Mouse (Mus musculus) left cerebral cortex, postnatal 25 days (tissue): ENCODE data around the gene Myh14. TPM values are rescaled to one million over a fixed set of nuclear protein-coding genes. Genes with fewer than 3 reads are reported as not detected.

Source experiments
- DNase-seq, 2 experiments: peaks; one replicate each; pipeline ENCODE4 v3.0.0; 2022; ENCODE audit warnings: low spot score in 2 of 2, mixed read lengths in 1 of 2
- intact Hi-C: fragments of 180-260 bp; cut with DNase I; formaldehyde crosslinking; loops from one replicate; pipeline ENCODE4 v1.15.1; 2025
- total RNA-seq, 2 experiments: library from RNA; stranded (reverse); gene quantifications; 2 replicates each; pipeline ENCODE4 v1.2.3; 2021

The Myh14 gene
- total RNA-seq, 2 experiments from 2014 or later: 15.4 to 20.6 TPM

DNA sequence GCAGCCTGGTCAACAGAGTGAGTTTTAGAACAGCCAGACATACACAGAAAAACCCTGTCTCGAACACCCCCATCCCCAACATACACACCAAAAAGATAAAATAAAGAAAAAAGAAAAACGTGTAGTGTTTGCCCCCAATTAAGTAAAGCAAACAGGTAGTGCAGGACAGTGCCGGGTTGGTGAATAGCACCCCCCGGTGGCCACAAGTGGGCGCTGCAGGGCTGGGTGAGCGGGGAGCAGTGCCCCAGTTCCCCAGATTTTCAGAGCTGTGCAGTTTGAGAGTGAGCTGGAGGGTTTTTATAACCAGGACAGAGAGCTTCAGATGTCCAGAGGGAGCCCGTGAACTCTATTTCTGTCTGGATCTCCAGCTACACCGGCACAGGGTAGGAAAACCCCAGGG lies 28.8 kb downstream of the Myh14 start:
- peak in 1 of 2 experiments; percentile 35 for DNase-seq
- intact Hi-C loops: loop anchor here (10.0 kb wide), 1 partner anchor 257 kb away; the partner anchor contains the start of genes 1700008O03Rik and Syt3

DNA sequence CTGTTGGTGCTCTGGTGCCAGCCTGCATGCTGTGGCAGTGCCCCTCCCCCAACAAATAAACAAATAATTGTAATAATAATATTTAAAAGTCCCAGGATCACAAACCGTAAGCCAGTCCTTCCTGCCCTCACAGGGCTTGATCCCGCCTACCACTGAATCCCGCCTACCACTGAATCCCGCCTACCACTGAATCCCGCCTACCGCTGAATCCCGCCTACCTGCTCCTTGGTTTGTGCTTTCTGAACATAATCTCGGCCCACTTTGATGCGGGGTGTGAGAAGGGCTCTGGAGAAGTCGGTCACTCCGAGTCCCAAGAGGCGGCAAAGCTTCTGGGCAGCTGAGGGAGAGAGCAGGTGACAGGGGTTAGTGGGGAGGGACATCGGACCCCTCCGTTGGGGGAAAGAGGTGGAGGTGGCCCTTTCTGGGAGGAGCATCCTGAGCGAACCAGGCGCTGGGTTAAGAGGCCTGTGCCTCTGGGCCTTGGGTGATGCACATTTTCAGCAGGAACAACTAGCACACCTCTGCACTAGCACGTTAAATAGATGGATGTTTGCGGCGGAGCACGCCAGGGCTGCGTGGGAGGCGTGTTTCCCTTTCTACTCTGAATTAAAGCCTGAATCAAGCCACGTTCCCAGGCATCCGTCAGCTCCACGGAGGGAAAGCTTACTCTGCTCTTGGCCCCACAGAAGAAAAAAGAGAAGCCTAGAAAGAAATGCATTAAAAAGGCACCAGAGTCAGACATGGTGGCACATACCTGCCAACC lies 29.6 kb downstream of the Myh14 start:
- intact Hi-C loops: loop anchor here (10.0 kb wide), 1 partner anchor 256 kb away; the partner anchor contains the start of genes 1700008O03Rik and Syt3
- peak; percentile 65 to 84 for DNase-seq

DNA sequence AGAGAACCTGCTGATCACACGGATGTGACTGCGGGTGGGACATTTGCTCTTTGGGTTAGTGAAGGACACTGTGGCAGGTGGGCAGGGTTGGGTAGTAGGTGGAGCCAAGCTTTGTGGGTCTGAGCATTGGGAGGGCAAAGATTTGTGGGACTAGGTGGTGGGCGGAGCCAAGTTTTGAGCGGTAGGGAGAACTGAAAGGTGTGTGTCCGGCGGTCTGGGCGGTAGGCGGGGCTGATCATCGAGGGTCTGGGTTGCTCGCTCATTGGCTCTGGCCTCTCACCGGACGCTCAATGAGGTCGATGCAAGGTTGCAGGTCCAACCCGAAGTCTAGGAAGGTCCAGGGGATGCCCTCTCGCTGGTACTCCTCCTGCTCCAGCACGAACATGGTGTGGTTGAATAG lies 32.0 kb downstream of the Myh14 start:
- intact Hi-C loops: no loop called here
- DNase-seq: no peak

DNA sequence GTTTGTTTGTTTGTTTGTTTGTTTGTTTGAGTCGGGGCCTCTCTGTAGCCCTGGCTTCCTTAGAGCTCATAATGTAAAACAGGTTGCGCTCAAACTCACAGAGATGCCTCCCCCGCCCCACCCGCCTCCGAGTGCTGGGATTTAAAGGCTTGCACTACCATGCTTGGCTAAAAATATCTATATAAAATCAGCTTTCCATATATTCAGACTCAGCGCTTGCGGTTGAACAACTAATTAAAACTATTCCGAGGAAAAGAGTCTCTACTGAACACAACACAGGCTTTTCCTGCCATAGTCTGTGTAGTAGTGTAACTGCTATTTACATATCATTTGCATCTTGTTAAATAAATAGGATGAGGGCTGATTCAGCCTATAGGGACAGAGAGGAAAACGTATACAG lies 34.0 kb downstream of the Myh14 start:
- intact Hi-C loops: loop anchor here (2.0 kb wide), 1 partner anchor 30 kb away; no protein-coding TSS in a partner anchor
- DNase-seq: peak; percentile 17 to 83

DNA sequence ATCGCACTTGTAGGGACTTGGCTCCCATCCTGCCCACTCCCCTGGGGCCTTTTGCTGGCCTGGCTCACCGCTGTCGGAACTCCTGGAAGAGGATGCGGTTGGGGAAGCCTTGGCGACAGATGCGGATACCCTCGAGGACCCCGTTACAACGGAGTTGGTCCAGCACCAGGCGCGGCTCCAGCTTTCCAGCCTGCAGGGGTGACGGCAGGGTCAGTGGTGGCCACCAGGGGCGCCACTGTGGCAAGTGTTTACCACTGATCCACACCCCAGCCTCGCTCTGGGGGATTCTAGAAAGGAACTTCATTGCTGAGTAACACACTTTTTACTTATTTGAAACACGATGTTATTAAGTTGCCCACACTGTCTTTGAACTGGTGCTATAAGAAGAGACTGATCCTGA lies 37.2 kb downstream of the Myh14 start:
- DNase-seq: no peak
- intact Hi-C loops: no loop called here

DNA sequence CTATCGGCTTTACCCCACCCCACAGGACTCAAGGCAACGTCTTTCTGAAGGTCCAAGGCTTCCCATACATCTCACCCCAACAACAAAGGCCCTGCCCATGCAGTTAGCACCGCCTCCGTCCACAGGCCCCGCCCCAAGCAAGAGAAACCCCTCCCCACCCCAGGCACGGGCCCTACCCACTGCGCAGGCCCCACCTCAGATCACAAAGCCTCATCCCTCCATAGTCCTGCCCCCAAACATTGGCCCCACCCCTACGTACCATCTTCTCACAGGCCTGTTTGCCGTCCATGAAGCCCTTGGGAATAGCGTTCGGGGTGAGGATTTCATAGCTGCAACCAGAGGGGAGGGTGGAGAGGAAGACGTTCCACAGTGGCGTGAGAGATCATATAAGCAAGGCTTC lies 38.0 kb downstream of the Myh14 start:
- no peak for DNase-seq
- intact Hi-C loops: no loop called here

DNA sequence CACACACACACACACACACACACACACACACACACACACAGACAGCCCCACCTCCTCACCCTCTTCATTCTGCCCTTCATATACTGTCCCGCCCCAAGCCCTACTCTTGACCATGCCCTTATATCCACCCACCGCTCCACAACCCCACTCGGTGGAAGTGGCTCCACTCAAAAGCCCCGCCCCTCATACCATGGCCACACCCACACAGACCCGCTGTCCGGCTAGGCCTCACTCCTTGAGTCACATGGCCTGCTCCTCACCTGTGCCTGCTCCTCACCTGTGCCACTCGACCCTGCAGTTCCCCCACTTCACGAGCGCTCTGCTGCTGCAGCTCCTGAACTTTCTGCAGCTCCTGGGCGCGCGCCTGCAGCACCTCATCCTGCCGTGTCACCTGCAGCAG lies 40.2 kb downstream of the Myh14 start:
- no peak for DNase-seq
- intact Hi-C loops: no loop called here

DNA sequence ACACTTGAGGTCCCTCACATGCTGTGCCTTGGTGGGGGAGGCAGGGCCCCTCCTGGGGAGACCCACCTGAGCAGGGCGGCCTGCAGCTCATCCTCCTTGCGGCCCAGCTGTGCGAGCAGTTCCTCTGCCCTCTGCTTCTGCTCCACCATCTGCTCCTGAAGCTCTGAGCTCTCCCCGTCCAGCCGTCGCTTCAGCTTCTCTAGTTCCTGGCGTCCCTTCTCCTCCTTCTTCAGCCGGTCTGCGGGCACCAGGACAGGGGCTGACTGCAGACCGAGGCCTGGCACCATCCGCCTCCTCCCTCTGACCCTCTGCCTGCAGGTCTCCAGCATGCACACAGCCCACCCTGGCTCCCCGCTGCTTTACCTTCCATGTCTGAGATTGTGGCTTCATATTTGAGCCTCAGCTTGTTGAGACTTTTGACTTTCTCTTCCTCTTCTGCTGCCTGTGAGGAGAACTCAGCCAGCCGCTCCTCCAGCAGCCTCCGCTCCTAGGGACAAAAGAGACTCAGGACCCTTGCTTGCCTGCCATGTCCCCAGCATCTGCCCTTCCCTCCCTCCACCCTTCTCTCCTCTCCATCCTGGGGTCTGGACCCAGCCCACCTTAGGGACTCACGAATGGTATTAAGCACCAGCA lies 42.1 kb downstream of the Myh14 start:
- DNase-seq: no peak
- intact Hi-C loops: no loop called here

DNA sequence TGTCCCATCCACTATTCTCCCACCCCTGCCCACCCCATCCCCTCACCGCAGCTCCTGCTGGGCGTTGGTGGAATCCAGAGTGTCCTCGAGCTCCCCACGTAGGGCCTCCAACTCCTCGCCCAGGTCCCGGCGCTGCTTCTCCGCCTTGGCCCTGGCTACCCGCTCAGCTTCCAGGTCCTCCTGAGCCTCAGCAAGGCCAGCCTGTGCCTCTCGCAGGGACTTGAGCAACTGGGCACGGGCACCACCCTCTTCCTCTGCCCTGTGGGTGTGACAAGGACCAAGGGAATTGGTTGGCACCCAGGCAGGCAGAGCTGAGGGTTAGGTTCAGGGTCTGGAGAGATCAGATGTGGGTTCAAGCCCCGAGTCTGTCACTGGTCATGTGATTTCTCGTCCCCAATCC lies 43.7 kb downstream of the Myh14 start:
- no peak for DNase-seq
- intact Hi-C loops: no loop called here

DNA sequence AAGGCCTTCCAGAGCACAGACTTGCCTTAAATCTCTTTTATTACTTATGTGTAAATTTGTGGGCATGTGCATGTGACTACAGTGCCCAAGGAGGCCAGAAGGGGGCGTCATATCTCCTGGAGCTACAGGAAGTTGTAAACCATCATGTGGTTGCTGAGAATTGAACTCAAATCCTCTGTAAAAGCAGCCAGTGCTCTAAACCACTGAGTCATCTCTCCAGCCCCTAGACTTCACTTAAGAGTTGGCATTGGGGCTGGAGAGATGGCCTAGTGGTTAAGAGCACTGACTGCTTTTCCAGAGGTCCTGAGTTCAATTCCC lies 44.6 kb downstream of the Myh14 start:
- intact Hi-C loops: no loop called here
- no peak for DNase-seq

DNA sequence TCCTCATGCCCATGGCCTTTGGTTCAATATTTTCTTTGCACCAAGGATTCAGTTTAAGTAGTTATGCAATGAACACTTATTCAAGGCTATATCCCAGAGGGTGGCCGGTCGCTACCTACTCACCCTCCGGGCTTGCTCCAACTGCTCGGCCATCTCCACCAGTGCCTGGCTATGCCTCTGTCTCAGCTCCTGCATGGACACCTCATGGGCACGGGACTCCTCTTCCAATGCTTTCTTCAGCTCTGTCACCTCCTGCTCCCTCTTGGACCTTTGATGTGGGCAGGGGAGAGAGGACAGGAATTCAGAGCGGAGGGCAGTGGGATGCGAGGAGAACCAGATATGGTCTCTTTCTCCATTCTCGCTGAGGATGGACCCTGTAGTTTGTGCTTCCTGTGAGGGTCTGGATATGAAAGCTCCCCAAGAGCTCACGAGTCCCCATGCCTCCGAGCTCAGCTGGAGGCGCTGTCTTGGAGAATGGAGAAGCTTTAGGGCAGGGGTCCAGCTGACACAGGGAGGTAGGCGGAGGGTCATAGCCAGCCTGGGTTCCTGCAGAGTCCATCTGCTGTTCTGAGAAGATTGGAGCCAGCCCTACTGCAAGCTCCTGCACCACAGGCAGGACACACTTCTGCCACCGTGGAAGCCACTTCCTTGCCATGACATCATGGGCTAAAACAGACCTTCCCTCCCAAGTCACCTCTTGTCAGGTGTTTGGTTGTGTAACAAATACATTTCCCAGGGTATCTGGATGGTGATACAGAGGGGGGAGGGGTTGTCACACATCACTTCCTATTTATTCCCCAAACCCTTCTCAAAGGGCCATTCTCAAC lies 45.2 kb downstream of the Myh14 start:
- intact Hi-C loops: no loop called here
- no peak for DNase-seq

DNA sequence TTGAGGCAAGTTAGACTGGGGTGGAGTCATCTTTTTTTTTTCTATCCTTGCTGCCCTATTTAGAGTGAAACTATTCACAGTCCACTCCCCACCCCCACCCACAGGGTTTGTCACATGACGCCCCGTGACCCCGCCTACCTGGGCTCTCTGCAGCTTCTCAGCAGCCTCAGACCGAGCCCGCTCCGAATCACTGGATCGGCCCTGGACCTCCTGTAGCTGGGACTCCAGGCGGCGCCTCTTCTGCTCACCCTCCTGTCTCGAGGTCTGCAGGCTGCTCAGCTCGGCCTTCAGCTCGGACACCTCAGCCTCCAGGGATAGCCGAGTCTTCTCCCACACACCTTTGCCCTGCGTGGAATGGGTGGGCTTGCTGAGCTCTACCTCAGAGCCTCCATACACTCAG lies 45.8 kb downstream of the Myh14 start:
- intact Hi-C loops: no loop called here
- no peak for DNase-seq

DNA sequence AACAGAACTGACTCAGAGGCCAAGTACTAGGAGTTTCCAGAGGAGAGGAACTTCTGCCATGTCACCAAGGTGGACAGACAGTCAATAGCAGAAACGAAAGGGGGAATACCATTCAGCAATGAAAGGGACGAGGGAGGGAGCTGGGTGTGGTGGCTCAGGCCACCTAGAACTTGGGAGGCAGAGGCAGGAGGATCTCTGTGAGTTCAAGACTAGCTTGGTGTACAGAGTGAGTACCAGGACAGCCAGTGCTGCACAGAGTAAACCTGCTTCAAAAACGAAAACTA lies 46.2 kb downstream of the Myh14 start:
- DNase-seq: no peak
- intact Hi-C loops: no loop called here

DNA sequence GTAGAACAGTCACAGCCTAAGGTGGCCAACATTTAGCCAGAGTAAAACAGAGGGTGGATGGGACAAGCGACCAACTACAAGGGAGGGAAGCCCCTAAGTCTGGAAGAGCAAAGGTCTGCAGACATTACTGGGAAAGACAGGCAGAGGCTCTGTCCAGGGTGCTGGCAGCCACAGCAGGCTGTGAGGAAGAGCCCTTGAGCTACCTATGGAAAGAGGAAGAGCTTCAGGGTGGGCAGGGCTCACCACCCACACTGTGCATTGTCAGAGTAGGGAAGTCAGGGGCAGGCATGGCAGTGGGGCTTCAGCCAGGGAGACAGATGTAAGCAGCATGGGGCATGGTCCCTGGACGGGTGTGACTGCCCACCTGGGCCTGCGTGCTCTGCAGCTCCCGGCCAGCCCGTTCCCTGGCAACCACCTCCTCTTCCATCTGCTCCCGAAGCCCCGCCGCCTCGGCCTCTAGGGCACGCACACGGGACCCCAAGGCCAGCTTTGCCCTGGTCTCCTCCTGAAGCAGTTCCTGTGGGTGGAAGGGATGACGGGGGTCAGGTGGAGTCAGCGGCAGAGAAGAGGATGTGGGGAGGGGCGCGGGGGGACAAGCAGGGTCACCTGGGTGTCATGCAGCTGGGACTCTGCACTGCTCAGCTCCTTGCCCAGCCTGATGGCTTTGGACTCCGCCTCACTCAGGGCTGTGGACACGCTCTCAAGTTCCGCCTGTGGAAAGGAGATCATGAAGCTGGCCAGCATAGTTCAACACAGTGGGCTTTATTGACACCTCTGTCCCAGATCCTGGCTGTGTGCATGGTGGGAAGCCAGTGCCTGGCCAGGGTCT lies 46.7 kb downstream of the Myh14 start:
- no peak for DNase-seq
- intact Hi-C loops: no loop called here

DNA sequence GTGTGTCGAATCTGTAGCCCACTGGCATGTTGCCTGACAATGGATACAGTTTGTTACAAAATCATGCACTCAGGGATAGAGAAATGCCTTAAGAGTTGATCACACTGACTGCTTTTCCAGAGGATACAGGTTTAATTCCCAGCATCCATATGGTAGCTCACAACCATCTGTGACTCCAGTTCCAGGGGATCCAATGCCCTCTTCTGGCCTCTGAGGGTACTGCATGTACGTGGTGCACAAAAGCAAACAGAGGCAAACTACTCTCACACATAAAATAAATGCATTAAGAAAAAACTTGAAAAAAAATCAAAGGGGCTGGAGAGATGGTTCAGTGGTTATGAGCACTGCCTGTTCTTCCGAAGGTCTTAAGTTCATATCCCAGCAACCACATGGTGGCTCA lies 53.6 kb downstream of the Myh14 start:
- DNase-seq: no peak
- intact Hi-C loops: no loop called here

DNA sequence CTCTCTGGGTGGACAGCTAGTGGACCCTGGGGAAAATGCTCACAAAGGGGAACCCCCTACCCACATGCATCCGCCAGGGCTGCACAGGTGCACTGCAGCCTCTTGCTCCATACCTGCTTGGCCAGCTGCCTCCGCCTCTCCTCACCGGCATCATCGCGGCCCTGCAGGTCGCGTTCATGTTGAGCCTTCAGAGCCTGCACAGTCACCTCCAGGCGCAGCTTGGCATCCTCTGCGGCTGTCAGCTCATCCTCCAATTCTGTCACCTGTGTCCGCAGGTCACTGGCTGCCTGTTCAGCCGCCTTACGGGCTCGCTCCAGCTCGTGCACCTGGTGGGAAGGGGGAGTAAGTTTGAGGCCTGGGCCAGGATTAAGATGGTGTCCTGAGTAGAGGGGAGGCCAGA lies 54.7 kb downstream of the Myh14 start:
- no peak for DNase-seq
- intact Hi-C loops: no loop called here

DNA sequence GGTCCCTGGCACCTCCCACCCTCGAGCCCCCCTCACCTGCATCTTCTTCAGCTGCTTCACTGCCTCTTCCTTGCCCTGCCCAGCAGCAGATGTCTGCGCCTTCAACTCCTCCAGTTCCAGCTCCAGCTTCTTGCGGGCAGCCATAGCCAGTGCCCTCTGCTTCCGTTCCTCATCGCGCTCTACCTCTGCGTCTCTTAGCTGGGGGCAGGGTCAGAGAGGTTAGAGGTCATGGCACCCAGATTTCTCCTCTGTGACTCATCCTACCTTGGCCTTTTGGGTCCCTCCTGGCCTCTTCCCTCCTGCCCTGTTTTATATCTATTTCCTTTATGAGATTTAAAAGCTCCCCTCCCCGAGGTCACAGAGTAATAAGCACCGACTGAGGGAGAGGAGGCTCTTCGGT lies 55.3 kb downstream of the Myh14 start:
- intact Hi-C loops: no loop called here
- no peak for DNase-seq

DNA sequence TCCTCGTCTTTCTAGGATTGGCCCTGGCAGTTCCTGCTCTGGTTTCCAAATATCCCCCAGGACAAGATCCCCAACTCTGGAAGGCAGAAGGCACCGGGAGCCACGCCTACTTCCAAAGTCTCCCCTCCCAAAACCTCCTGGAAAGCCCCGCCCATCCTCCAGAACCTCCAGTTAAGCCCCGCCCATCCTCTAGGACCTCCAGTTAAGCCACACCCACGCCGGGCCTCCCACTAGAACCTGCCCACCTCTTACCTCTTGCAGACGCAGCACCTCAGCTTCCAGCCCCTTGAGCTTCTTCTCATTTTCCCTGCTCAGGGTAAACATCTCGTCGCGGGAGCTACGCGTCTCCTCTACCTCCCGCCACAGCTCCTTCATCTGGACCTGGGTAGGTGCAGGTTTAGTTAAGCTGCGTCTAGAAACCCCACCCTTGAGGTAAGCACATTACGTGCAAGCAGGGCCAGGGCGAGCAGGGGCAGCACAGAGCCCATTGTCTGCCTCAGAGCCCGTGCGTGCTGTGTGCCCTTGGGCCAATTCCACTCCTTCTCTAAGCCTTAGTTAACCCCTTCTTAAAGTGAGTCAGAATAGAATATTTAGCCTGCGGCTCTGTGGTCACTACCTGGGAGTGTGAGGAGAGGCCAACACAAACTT lies 56.5 kb downstream of the Myh14 start:
- DNase-seq: no peak
- intact Hi-C loops: no loop called here

DNA sequence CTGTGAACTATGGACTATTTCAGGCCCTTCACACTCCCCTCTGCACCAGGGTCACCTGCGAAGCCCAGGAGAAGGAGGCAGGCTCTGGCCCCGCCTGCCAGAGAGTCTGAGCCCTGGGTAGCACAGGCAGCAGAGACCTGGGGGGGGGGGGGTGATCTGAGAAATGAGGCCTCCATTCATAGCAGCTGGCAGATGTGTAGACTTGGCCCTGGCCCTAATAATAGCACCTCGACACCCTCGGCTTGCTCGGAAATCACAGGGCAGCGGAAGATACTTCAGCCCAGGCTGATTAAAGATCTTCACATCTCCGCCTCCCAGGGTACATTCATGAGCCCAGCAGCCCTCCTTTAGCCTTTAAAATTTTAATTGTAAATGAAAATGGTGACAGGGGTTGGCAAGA lies 58.5 kb downstream of the Myh14 start:
- intact Hi-C loops: no loop called here
- DNase-seq: no peak
